Mouse (Mus musculus): ENCODE measurements around the gene Ctsf.

DNA sequence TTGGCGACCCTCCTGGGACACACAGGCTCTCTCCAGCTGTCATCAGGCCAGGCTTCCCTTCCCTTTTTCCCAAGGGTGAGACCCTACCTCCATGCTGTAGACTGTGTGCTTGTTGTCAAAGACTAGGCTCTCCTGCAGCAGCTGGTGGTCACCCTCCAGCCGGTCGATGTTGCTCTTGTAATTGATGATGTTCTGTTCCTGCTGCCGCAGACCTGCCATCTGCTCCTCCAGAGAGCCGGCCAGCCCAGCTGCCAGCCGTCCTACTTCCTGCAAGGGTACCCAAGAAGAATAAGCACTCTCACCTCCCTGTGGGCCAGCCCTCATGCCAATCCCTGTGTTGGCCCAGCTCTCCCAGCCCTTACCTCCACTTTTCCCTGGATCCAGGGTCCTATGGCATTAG, 8.1 kb downstream of the Ctsf start:
- TF ChIP-seq CTCF (IDR thresholded peaks at IDR 0.05; ENCODE audit: borderline replicate concordance, extremely low read depth, insufficient read depth, insufficient read length) = no peak
- no peak for TF ChIP-seq POLR2A (IDR thresholded peaks at IDR 0.05; ENCODE audit: borderline replicate concordance, extremely low read depth, insufficient read depth, insufficient read length, poor library complexity, severe bottlenecking)

All from brain, embryonic 14.5 days (tissue).